ENCODE assay signal across 15 mouse cellular contexts in the genomic region with DNA sequence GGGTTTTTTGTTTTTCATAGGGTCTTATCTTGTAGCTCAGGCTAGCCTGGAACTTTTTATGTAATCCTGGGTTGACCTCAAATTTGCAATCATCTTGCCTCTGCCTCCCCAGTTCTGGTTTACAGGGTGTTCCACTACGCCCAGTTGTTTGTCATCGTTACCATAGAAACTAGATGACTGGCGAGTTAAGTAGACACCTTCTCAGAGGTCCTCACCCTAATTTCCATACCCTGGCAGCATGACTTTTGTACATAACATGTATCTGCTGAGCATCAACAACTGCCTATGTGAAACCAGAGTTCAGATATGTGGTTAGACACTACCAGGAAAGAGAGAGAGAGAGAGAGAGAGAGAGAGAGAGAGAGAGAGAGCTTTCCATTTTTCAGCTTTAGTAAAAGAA. TPM values are rescaled to one million over a fixed set of nuclear protein-coding genes. Genes with fewer than 3 reads are reported as not detected.
DNase-seq lines count a peak whose midpoint lies in the region; ATAC-seq and TF ChIP-seq lines count a peak whose summit lies in the region.
"Had no signal": no experiment of that assay in that cellular context is flagged by ENCODE, and none has a peak within 500 bp of the region (broad histone marks: within the 10 kb centered on the region; RNA-seq: fewer than 3 reads in every experiment).

No protein-coding gene starts in this region.

- WGBS in liver, adult 2 months: 79% methylated on average over 3 of the region's 3 CpGs

- H3K79me2 ChIP-seq in liver, adult 2 months (ENCODE audit: control insufficient read depth, insufficient read depth, low read length): no peaks in the 10 kb centered on the region

- H3K36me3 ChIP-seq in liver, adult 2 months (ENCODE audit: control insufficient read depth, insufficient read depth, low read length): no peaks in the 10 kb centered on the region
- H3K36me3 ChIP-seq: embryonic facial prominence, embryonic 12.5 days; forebrain, embryonic 12.5 days had no signal

- TF ChIP-seq POLR2A in liver, adult 2 months (IDR thresholded peaks at IDR 0.05; ENCODE audit: extremely low read depth, insufficient read depth, low read length): no peak

- H3K4me1 ChIP-seq in liver, adult 2 months (ENCODE audit: control insufficient read depth, insufficient read depth, low read length): no peaks in the 10 kb centered on the region
- H3K4me1 ChIP-seq: embryonic facial prominence, embryonic 12.5 days; forebrain, embryonic 12.5 days had no signal

- DNase-seq in lung, postnatal 10 days: peak; percentile 6
- no peak for DNase-seq in lung, postnatal 4 days
- peak; percentile 71 for DNase-seq in T-cell, adult 2 months (ENCODE audit: low spot score)
- DNase-seq in liver, adult 2 months (ENCODE audit: extremely low read depth, low read depth, low spot score): peak; percentile 18
- no peak for DNase-seq in kidney, adult 11 months
- no peak for DNase-seq in kidney, adult 18-20 months
- no peak for DNase-seq in layer of hippocampus, postnatal 36 days
- DNase-seq: gastrocnemius, postnatal 14 days; heart, postnatal 36 days; kidney, adult 2 months; thymus, postnatal 4 days had no signal

- no peak overlapping the region for H3K27ac ChIP-seq in liver, adult 2 months (replicated peaks; ENCODE audit: insufficient read depth, low read depth, low read length)
- H3K27ac ChIP-seq: embryonic facial prominence, embryonic 12.5 days; forebrain, embryonic 12.5 days had no signal

- peak; percentile 83 for ATAC-seq in monocyte, adult 5-6 weeks (replicated peaks; ENCODE audit: insufficient number of reproducible peaks, low FRiP score, low TSS enrichment, poor library complexity, severe bottlenecking)
- ATAC-seq: midbrain, embryonic 16.5 days had no signal

- H3K4me3 ChIP-seq in liver, adult 2 months (ENCODE audit: insufficient read depth, low read depth, low read length): no peak overlapping the region
- H3K4me3 ChIP-seq: embryonic facial prominence, embryonic 12.5 days; forebrain, embryonic 12.5 days had no signal

- no peak overlapping the region for H3K9ac ChIP-seq in liver, adult 2 months (ENCODE audit: low read depth, low read length)
- H3K9ac ChIP-seq: embryonic facial prominence, embryonic 12.5 days; forebrain, embryonic 12.5 days had no signal

- H3K27me3 ChIP-seq in liver, adult 2 months (ENCODE audit: control insufficient read depth, insufficient read depth, low read length): no peaks in the 10 kb centered on the region
- H3K27me3 ChIP-seq: embryonic facial prominence, embryonic 12.5 days; forebrain, embryonic 12.5 days had no signal

- TF ChIP-seq CTCF in liver, adult 2 months (IDR thresholded peaks at IDR 0.05; ENCODE audit: low read depth, low read length): no peak

RNA-seq across cellular contexts. Expression of a gene that starts 36.4 kb away (rescaled TPM):
- total RNA-seq in liver, adult 2 months (2014; rRNA removed): 28.8 and 31.5 TPM in 2 replicates
- 4.7 and 5.2 TPM in 2 replicates for polyA plus RNA-seq in liver, adult 2 months (2012; rRNA removed)
- 167 to 305 TPM (median 212 TPM) in 3 replicates for total RNA-seq in monocyte, adult 5-6 weeks (2017)
- total RNA-seq in layer of hippocampus, postnatal 36 days (2021): 1,000 to 10,000 TPM; 1,023 to 1,033 TPM

Comparison
In these comparisons a context has a peak if more than half of its experiments do, and no peak if none do; other contexts are left out.
1. DNase-seq: peak in lung, postnatal 10 days (single experiment), T-cell, adult 2 months (single experiment) and liver, adult 2 months (single experiment); none in lung, postnatal 4 days (0 of 2), kidney, adult 11 months (single experiment), kidney, adult 18-20 months (single experiment) and layer of hippocampus, postnatal 36 days (0 of 2).